Mouse (Mus musculus) urinary bladder, postnatal 14 days (tissue): Measurements from ENCODE around the gene Mpeg1.

Experiments used
- DNase-seq: peaks from one replicate; pipeline ENCODE4 v3.0.0; 2021; ENCODE audit warnings: low spot score

The Mpeg1 gene

GRCm38 (mm10) chr19:12465530-12466144, 5.1 kb downstream of the Mpeg1 start:
- DNase-seq, result no peak

DNA sequence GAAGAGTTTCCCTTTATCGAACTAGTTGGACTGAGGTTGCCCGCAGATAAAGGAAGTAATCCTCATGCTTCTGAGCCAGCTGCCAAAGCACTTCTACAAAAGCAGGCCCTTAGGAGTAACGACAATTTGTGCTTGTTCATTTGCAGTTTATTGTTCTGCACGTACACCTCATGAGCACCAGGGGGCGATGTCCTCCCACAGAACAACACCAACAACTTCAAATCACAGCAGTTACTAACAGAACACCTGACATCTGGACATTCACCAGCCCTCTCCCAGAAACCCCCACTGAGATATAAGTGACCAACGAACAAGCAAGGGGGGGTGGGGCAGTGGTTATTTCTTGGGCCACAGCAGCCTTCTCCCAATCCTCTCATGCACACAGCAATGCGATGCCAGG, 5.6 kb downstream of the Mpeg1 start:
- peak; percentile 59 for DNase-seq

GRCm38 (mm10) chr19:12467436-12467835, 6.9 kb downstream of the Mpeg1 start:
- DNase-seq, result no peak

DNA sequence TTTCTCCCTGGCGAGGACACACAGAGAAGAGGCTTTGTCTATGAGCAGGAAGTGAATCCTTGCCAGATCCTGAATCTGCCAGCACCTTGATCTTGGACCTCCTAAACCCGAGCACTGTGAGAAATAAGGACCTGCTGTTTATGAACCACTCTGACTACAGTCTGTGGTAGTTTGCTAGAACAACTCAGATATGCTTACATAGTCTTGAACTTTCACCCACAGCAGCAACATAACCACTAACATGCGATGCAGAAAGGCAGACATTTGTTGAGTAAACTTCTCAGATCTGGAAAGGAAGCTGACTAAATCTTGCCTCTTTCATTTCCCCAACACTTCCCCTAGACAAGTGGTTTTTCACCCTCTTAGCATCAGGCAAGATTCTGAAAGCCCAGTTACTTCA, 11.3 kb downstream of the Mpeg1 start:
- DNase-seq, result no peak

DNA sequence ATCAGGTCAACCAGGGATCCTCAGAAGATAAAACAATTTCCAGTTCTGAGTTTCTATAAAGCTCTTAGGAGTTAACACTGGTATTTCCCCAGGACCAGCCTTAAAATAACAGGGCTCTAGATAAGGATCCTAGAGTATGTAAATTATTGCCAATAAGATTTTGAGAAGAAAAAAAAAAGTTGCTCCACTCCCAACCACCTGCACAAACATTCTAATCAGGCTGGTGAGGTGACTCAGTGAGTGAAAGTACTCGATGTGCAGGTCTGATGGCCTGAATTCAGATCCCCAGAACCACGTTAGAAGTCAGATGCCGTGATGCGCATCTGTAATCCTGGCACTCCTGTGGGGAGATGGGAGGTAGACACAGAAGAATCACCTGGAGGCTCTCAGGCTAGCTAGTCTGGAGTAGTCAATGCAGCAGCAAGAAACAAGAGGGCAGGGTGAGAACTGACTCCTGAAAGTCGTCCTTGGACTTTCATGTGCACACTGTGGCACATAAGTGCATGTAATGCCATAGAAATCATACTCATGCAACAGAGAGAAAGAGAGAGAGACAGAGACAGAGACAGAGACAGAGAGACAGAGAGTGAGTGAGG, 11.9 kb downstream of the Mpeg1 start:
- peak; percentile 54 for DNase-seq

DNA sequence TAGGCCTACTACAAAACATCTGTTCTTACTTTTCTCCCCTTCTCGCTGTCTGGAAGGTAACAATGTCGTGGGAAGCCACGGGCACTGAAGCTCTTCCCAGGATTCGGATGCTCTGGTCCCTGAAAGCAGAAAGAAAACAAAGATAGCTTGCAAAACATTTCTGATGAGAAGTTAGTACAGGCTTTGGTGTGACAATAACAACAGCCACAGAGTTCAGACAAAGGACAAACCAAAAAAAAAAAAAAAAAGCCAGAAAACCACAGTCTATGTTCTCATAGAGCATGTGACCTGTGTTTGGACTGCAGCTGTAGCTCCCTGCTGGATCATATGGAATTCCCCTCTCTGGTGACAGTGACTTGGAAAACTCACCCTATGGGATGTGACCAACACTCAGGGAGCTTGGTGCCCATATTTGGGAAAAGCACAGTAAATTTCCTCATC, 12.6 kb downstream of the Mpeg1 start:
- no peak for DNase-seq

DNA sequence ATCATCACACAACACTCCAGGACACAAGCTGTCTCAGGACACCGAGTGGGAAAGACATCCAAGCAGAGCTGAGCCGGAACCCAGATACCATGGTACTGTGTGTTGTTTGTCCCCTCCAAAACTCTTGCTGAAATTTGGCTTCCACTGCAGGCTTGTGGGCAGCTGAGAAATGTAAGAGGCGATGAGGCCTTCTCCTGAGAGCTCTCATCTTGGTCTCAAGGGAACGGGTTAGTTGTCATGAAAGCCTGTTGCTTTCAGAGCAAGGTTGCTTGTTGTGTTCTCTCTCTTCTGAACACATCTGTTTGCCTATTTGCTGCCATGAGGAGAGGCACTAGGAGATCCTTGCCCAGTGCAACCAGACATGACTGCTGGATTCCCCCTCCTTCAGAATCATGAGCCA, 13.4 kb downstream of the Mpeg1 start:
- DNase-seq, result no peak

DNA sequence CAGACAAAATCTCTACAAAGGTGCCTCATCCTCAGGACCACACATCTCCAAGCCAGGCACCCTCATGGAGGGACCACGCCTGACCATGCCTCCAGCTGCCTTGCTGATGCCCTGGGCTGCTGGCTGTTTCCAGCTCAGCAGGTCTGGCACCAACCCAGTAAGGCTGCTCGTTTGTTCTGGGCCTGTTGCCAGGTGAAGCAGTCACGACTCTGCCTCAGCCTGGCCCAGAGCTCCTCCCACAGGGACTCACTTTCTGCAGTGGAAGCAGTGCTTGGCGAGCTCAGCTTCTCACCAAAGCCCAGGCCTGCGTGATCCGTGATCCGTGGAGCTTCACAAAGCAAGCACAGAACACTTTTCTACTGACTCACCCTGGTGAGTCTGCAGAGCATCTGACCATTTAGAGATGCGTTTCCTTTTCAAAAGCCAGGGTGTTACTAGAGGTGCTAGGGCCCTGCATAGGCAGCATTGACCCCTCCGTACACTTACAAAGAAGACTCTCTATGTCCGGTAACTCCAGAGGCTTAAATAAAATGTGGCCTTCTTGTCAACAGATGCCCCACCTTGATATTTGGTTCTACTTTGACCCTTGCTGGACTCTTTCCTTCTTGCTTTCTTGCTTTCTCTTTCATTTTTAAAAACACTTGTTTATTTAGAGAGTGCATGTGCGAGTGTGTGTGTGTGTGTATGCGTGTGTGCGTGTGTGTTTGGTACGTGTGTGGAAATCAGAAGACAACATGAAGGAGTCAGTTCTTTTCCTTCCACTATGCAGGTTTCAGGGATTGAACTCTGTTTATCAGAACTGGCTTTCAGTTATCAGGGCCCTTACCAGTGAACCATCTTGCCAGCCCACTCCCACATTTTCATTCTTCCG, 15.0 kb downstream of the Mpeg1 start:
- peak; percentile 96 for DNase-seq

GRCm38 (mm10) chr19:12476721-12477270, 16.2 kb downstream of the Mpeg1 start:
- no peak for DNase-seq

GRCm38 (mm10) chr19:12478369-12478768, 17.8 kb downstream of the Mpeg1 start:
- no peak for DNase-seq

DNA sequence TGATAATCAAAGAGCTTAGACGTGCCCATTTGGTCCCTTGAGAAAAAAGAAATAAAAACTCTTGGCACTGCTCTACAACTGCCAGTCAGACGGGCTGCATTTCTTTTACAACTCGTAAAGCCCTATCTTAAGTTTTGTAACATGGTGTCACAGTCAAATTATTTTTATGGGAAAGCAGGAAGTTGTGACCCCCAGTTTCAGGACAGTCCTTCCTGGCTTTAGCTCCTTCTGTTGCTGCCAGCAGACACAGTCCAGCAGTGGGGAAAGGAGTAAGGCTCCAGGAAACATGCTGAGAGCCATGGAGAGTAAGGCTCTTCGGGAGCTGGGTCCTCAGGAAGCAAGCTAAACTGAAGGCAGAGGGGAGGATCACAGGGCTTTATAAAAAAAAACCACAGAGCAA, 23.2 kb downstream of the Mpeg1 start:
- DNase-seq, result no peak

DNA sequence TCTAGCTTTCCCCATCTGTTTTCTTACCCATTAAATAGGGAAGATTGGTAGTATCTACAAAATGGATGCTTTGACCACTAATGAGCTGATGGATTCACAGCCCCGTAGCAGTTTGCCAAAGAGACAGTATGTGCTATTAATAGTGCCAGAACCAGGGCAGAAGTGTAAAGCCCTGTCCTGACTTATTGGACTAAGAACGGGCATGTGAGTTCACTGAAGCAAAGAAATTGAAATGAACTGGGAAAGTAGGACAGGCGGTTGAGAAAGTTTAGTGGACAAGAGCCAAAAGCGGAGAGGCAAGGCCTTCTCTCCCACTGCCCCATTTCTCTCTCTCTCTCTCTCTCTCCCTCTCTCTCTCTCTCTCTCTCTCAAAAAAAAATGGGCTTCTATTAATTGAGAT, 23.6 kb downstream of the Mpeg1 start:
- no peak for DNase-seq

DNA sequence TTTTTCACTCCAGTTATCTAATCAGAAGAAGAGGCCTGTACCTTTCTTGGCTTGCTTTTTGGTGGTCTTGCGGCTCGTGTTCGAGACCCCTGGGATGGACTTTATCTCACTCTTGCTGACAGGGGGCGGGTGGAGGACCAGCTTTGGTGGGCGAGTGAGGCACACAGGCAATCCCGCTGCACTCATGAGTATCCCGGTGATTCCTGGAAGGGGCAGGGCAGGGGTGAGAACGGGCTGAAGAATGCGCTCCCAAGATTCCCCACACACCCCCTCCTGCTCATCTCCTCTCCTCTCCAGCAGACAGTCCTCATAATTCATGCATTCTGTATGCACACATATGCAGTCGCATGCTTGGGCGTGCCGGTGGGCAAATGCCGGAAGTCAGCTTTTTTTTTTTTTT, 24.6 kb downstream of the Mpeg1 start:
- no peak for DNase-seq

- no peak for DNase-seq
These were observed 25.1 kb downstream of the Mpeg1 start for GRCm38 (mm10) chr19:12485631-12486030.

DNA sequence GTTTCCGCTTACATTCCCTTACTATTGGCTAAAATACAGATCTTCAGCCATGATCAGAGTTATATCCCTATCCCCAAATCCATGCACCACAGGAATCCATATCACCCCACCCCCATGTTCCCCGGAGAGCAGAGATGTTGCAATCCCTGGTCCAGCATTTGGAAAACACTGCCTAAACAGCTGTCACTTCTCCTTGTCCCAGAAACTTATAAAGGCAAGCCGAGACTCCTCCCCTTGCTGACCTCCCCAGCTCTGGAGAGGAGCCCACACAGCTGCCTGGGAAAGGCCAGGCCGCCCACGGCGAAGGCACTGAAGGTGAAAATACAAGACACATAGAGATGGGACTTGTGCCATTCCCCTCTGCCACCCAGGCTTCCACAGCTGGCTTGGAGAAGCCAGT, 26.3 kb downstream of the Mpeg1 start:
- DNase-seq, result peak; percentile 77

DNA sequence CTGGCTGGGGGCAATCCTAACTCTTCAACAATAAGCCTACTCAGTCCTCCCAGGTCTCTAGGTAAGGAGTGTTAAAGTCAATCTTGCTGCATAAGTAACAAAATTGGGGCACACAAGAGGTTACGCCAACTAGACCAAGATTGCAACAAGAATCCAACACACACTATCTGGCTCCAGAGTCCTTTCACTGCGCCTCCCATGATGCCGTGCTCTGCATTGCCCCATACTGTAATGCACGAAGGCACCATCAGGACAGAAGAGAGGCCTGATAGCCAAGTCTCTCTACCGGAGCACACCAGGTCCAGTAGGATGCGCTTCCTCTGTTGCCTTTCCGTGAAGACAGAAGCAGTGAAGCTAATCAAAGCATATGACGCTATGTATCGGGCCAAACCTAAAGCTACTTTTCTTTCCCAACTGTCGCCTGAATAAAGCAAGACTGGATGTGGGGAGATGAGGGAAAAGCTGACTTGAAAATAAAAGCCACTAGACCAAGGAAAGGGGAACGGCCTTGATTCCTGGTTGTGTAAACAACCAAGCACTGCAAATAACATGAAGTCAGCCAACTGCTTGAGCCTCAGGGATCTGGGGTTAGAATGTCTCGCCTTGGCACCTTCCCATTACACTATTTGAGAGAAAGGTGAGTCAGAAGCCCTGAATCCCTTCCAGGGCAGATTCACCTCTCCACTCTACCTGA, 27.1 kb downstream of the Mpeg1 start:
- DNase-seq, result no peak

DNA sequence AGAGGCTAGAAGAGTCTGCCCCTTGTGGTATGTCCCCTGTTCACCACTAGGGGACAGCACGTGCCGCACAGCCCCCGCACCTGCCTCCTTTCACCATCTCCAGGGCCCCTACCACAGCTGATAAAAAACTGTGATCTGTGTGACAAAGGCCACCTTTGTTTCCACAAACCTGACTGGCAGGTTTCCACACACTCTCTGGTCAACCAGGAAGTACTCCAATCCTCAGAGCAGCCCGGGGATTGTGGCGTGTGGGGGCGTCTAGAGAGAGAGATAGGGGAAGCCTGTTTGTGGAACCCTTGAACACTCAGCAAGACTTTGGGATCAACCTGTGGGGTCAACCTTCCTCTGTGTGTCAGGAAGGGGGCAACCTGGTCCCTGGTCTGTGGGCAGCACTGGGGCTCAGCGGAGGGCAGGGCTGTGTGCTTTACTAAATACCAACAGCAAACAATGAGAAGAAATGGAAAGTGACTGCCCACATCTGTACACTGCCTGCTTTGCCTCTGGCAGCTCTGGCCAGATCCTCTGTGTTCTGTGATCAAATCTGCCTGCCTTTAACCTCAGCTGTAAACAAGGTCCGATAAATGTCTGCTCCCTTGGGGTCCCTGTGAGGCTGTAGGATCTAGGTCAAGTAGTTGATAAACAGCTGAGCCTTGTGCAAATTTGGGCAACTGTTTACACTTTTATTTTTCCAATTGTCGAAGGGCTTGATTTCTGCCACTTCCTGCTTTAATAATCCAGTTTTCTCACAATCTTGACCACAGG, 27.8 kb downstream of the Mpeg1 start:
- DNase-seq, result peak; percentile 84

DNA sequence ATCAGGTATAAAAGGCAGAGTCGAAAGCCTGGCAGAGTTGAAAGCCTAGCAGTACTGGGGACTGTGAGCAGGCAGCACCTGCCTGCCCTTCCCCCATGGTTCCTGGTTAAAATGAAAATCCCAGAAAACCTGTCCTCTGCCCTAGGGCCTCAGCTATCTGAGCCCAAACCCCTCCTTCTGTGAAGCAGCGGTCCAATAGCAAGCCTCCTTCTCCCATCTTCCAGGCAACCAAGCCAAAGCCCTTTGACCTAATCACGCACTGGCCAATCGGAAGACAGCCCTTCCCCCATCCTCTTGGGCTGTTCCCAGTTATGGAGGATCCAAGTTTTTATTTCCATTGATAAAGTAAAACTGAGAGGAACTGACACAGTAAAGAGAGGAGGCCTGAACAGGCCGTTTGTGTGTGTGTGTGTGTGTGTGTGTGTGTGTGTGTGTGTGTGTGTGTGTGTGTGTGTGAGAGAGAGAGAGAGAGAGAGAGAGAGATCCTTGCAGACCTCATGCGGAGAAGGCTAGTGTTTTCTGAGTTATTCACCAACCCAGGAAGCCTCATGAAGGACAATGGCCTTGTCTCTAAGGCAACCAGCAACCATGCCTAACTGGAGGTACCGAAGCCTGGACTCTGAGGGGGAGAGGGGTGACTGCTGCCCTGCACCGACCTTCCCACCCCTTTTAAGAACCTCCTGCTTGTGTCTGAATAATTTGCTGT, 28.5 kb downstream of the Mpeg1 start:
- DNase-seq, result no peak

DNA sequence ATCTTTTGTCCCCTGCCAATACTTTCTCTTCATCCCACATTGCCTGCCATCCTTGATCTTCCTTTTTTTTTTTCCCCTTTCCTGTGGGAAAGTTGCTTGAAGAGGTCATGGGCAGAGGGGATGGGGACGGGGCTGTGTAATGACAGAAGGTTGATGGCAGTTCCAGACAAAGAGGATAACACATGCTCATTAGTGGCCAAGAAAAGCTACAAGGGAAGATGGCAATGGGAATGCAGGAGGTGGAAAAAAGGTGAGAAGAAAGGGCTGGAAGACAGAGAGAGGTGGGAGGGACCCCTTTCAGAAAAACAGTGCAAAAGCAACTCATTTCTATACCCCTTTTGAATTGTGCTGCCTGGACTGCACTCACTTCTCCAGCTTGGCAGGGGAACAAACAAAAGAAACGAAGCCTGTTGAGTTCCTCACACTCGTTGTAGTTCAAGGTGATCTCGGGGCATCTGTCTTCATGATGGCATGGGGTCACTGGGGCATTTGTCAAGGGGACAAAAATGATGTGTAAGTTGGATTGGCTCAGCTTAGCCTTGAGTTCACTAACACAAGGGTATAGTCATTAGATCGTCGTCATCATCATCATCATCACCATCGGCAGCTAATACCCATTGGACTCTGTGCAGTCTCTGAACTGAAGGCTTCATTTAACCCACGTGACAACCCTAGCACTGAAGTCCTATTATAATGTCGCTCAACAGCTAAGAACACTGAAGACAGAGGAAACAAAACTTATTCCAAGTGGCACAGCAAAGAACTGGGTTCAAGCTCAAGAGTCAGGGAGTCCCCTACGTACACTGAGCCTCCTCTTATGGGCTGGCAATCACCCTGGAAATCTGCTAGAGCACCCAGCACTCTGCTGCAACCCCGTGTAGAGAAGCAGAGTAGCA, 29.3 kb downstream of the Mpeg1 start:
- DNase-seq, result no peak

GRCm38 (mm10) chr19:12491636-12492035, 31.1 kb downstream of the Mpeg1 start:
- DNase-seq, result peak; percentile 41
